Mouse (Mus musculus): ENCODE results near the gene Lpp. TPM values are rescaled to one million over a fixed set of nuclear protein-coding genes. Genes with fewer than 3 reads are reported as not detected.

The Lpp gene
- polyA plus RNA-seq, 1 experiment = 10.5 TPM

DNA sequence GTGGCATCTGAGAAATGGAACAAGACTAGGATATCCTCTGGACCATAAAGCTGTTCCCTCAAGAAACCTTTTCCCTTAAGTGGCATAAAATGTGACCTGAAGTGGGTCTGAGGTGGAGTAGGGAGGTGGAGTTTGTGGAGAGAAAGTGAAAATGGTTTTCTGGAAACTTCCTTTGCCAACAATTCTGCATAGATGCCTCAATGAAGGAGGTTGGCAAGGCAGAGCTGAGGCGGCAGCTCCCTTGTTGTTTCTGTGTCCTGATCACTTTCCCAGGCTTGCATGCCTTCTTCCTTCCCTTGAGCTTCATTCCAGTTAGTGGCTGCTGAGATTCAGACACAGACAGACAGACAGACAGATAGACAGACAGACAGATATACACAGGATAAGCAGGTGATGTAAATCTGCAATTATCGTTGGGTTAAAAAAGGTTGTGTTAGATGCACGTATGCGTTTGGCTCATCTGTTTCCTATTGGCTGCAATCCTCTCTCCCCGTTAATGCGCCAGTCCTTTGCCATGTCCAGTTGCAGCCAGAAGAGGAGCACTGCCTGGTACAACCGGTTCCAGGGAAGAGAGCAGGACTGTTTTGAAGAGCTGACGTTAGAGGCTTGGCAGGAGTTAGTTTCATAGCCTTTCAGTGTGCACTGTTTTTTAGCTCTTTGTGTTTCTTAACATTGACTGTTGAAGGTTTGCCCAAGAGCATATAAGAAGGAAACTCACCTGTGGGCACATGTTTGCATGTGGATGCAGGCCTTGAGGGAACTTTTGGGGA lies 96.4 kb downstream of the Lpp start:
- no peak for TF ChIP-seq CTCF (IDR thresholded peaks at IDR 0.05; ENCODE audit: low read depth, low read length)
- no peak for TF ChIP-seq POLR2A (IDR thresholded peaks at IDR 0.05; ENCODE audit: borderline replicate concordance, low read depth, low read length)
- Histone ChIP-seq H3K4me3 (ENCODE audit: insufficient read depth, low read length) (no peak overlapping the region), H3K4me1 (ENCODE audit: control insufficient read depth, insufficient read depth, low read length) (peaks cover 24% of the 10 kb centered on the region), H3K27ac (ENCODE audit: insufficient read depth, low read depth, low read length) (no peak overlapping the region)

GRCm38 (mm10) chr16:24490751-24491485 lies 97.6 kb downstream of the Lpp start:
- H3K27ac ChIP-seq (ENCODE audit: insufficient read depth, low read depth, low read length) = no peak overlapping the region
- no peak for TF ChIP-seq CTCF (IDR thresholded peaks at IDR 0.05; ENCODE audit: low read depth, low read length)
- no peak for TF ChIP-seq POLR2A (IDR thresholded peaks at IDR 0.05; ENCODE audit: borderline replicate concordance, low read depth, low read length)
- no peak overlapping the region for H3K4me3 ChIP-seq (ENCODE audit: insufficient read depth, low read length)
- H3K4me1 ChIP-seq (ENCODE audit: control insufficient read depth, insufficient read depth, low read length) = peaks cover 35% of the 10 kb centered on the region

DNA sequence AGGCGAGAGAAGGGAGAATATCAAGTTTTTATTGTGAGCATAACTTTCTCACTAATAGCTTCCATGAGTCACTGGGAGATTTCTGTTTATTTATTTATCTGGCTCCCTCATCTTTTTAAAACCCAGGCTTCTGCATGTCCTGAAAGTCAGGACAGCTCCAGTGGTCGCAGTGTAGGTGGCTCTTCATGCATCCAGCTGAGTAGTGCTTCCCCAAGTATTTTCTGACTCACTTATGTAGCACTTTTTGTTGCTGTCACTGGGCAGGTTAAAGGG lies 98.1 kb downstream of the Lpp start:
- TF ChIP-seq CTCF (IDR thresholded peaks at IDR 0.05; ENCODE audit: low read depth, low read length) (no peak), POLR2A (IDR thresholded peaks at IDR 0.05; ENCODE audit: borderline replicate concordance, low read depth, low read length) (no peak)
- Histone ChIP-seq H3K27ac (ENCODE audit: insufficient read depth, low read depth, low read length) (no peak overlapping the region), H3K4me3 (ENCODE audit: insufficient read depth, low read length) (no peak overlapping the region), H3K4me1 (ENCODE audit: control insufficient read depth, insufficient read depth, low read length) (peaks cover 40% of the 10 kb centered on the region)

DNA sequence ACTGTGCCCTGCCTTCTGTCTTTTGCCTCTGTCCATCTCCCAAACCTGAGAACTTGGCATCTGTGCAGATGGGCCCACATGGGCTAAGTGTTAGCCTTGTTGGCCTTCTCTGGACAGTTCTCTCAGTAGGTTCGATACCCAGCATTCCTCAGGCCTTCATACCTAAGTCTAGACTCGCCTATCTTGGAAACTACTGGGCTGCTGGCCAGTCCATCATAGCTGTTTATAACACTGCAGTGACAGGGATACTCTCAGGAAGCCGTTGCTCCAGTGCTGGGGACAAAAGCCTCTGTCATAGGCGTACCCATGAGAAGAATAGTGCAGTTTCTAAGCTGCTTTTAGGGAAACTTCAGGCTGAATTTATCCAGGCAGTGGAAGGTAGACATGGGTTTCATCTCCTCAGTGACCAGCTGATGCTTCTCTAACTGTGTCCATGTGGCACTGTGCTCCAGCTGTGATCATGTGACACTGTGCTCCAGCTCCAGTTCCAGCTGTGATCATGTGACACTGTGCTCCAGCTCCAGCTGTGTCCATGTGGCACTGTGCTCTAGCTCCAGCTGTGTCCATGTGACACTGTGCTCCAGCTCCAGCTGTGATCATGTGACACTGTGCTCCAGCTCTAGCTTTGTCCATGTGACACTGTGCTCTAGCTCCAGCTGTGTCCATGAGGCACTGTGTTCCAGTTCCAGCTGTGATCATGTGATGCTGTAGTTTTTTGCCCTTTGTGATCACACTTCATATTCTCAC lies 99.1 kb downstream of the Lpp start:
- Histone ChIP-seq H3K4me3 (ENCODE audit: insufficient read depth, low read length) (no peak overlapping the region), H3K27ac (ENCODE audit: insufficient read depth, low read depth, low read length) (no peak overlapping the region; the same call in 1 of the 2 replicates), H3K4me1 (ENCODE audit: control insufficient read depth, insufficient read depth, low read length) (peaks cover 44% of the 10 kb centered on the region)
- TF ChIP-seq CTCF (IDR thresholded peaks at IDR 0.05; ENCODE audit: low read depth, low read length) (no peak), POLR2A (IDR thresholded peaks at IDR 0.05; ENCODE audit: borderline replicate concordance, low read depth, low read length) (no peak)

GRCm38 (mm10) chr16:24494531-24494930 lies 101.2 kb downstream of the Lpp start:
- TF ChIP-seq POLR2A (IDR thresholded peaks at IDR 0.05; ENCODE audit: borderline replicate concordance, low read depth, low read length) = no peak
- no peak for TF ChIP-seq CTCF (IDR thresholded peaks at IDR 0.05; ENCODE audit: low read depth, low read length)
- H3K27ac ChIP-seq (ENCODE audit: insufficient read depth, low read depth, low read length) = no peak overlapping the region
- no peak overlapping the region for H3K4me3 ChIP-seq (ENCODE audit: insufficient read depth, low read length)
- H3K4me1 ChIP-seq (ENCODE audit: control insufficient read depth, insufficient read depth, low read length) = peaks cover 38% of the 10 kb centered on the region

DNA sequence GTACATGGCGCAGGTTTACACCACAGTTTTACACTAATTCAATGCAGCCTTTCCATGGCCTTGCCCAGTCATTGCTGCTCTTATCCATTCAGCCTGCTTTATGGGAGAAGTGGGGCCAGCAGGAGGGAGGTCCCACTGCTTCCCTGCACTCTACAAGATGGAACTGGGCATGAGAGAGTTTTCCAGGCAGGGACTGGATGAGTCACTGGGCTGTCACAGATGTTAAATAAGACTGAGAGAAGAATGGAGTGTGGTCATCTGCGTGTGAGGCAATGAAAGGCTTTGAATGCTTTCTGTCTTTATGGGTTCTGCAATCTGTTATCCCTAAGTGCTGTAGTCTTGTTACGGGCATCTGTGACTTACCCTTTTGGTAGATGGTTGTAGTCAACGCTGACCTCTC lies 102.2 kb downstream of the Lpp start:
- Histone ChIP-seq H3K4me1 (ENCODE audit: control insufficient read depth, insufficient read depth, low read length) (peaks cover 38% of the 10 kb centered on the region), H3K27ac (ENCODE audit: insufficient read depth, low read depth, low read length) (no peak overlapping the region), H3K4me3 (ENCODE audit: insufficient read depth, low read length) (no peak overlapping the region)
- no peak for TF ChIP-seq POLR2A (IDR thresholded peaks at IDR 0.05; ENCODE audit: borderline replicate concordance, low read depth, low read length)
- no peak for TF ChIP-seq CTCF (IDR thresholded peaks at IDR 0.05; ENCODE audit: low read depth, low read length)

GRCm38 (mm10) chr16:24496635-24497034 lies 103.3 kb downstream of the Lpp start:
- H3K4me3 ChIP-seq (ENCODE audit: insufficient read depth, low read length) = no peak overlapping the region
- no peak overlapping the region for H3K27ac ChIP-seq (ENCODE audit: insufficient read depth, low read depth, low read length)
- TF ChIP-seq POLR2A (IDR thresholded peaks at IDR 0.05; ENCODE audit: borderline replicate concordance, low read depth, low read length) (no peak), CTCF (IDR thresholded peaks at IDR 0.05; ENCODE audit: low read depth, low read length) (no peak)
- peaks cover 34% of the 10 kb centered on the region for H3K4me1 ChIP-seq (ENCODE audit: control insufficient read depth, insufficient read depth, low read length)

DNA sequence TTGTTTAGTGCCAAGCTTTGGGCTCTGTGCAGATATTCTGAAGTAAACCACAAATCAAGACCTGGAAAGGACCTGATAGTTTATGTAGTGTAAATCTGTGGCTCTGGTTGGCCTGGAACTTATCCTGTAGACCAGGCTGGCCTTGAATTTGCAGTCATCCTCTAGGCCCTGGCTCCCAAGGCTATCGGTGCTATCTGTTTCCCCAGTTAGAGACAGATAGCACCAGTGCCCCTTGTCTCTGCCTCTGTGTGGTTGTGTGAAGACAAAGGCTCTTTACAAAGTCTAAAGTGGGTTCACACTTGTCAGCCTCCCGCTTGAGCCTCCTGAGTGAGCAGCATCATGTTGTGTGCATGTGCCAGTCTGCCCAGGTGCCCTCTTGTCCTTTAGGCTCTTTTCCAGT lies 104.1 kb downstream of the Lpp start:
- no peak for TF ChIP-seq CTCF (IDR thresholded peaks at IDR 0.05; ENCODE audit: low read depth, low read length)
- no peak for TF ChIP-seq POLR2A (IDR thresholded peaks at IDR 0.05; ENCODE audit: borderline replicate concordance, low read depth, low read length)
- H3K27ac ChIP-seq (ENCODE audit: insufficient read depth, low read depth, low read length) = no peak overlapping the region
- H3K4me3 ChIP-seq (ENCODE audit: insufficient read depth, low read length) = no peak overlapping the region
- H3K4me1 ChIP-seq (ENCODE audit: control insufficient read depth, insufficient read depth, low read length) = peaks cover 30% of the 10 kb centered on the region

GRCm38 (mm10) chr16:24498103-24498659 lies 104.9 kb downstream of the Lpp start:
- H3K27ac ChIP-seq (ENCODE audit: insufficient read depth, low read depth, low read length) = no peak overlapping the region
- H3K4me1 ChIP-seq (ENCODE audit: control insufficient read depth, insufficient read depth, low read length) = peaks cover 25% of the 10 kb centered on the region
- H3K4me3 ChIP-seq (ENCODE audit: insufficient read depth, low read length) = no peak overlapping the region
- TF ChIP-seq CTCF (IDR thresholded peaks at IDR 0.05; ENCODE audit: low read depth, low read length) = no peak
- no peak for TF ChIP-seq POLR2A (IDR thresholded peaks at IDR 0.05; ENCODE audit: borderline replicate concordance, low read depth, low read length)

Measured in bone marrow macrophage, adult 2 months (primary cell).